Mouse (Mus musculus) CD8-positive naive resting alpha-beta T cell, adult 57 days (primary cell): ENCODE data around the gene Dars2. TPM values are rescaled to one million over a fixed set of nuclear protein-coding genes. Genes with fewer than 3 reads are reported as not detected.

Source experiments
- total RNA-seq: library from RNA; stranded (reverse); gene quantifications from one replicate; pipeline ENCODE4 v1.2.4, GENCODE M21; 2023

Dars2 gene
- 14.5 TPM for total RNA-seq

GRCm38 (mm10) chr1:161070352-161071271, at the start of gene Dars2, which contains the start of gene Cenpl:
Gene Dars2, minus strand, starts transcription at chr1:161070658.
Gene Cenpl, plus strand, starts transcription at chr1:161070713.

GRCm38 (mm10) chr1:161034435-161035280, 35.8 kb downstream of the Dars2 start, which contains the start of gene Zbtb37:
Gene Zbtb37, minus strand, starts transcription at chr1:161034849.

Other genes with a start within 250 kb of the Dars2 start
- 75.6 TPM for gene Rc3h1, start 164.2 kb downstream of the Dars2 start, total RNA-seq
- 5.1 TPM for gene Serpinc1, start 92.1 kb downstream of the Dars2 start, total RNA-seq
- 33.4 TPM for gene Zbtb37, start 35.8 kb downstream of the Dars2 start, total RNA-seq
- gene Cenpl, start 55 bp upstream of the Dars2 start, total RNA-seq: 8.7 TPM
- gene Klhl20, start 60.9 kb upstream of the Dars2 start, total RNA-seq: 25.8 TPM
- gene Ankrd45, start 72.0 kb upstream of the Dars2 start, total RNA-seq: not detected
- gene Tex50, start 88.7 kb upstream of the Dars2 start, total RNA-seq: not detected
- gene Prdx6, start 180.6 kb upstream of the Dars2 start, total RNA-seq: 389 TPM